Mouse (Mus musculus) adipocyte (in vitro differentiated cells): ENCODE data around the gene Bzw1.
A peak's percentile ranks its signal among the peaks of the same experiment; 100 is the strongest.
"Not testable (repeated sequence)": the region's sequence is repeated elsewhere in the genome, so short reads cannot be mapped to it uniquely, and the experiment has no call there.

Source experiments
- DNase-seq: peaks from one replicate; pipeline ENCODE4 v3.0.0-alpha.2; 2016; ENCODE audit warnings: low spot score

The Bzw1 gene

DNA sequence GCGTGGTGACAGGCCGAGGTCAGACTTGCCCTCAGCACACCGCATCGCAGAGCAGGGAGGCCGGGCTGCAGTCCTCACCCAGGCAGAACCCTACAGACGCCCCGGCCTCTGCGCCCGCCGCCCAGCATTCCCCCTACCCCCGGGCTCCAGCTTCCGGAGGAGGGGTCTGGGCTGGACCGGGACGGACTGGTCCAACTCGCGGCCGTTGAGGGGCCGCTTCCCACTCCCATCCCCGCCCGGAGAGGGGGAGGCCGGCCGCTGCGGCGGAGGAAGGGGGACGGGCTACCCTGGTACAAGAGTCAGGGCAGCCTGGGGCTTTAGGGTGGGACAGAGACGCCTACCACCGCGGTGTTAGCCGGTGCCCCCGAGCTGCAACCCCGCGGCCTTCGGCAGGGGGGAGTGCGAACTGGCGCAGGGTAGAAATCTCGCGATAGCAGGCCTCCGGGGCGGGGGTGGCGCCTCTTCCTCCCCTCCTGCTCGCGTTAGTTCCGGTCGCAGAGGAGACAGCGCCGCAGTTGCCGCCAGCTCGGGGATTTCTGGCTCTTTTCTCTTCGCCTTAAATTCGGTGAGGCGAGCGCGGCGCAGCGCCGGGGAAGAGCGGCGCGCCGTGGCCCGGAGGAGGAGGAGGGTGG, at the start of gene Bzw1:
TSS of gene Bzw1 (plus strand) at position 247 of the 632 bp plus-strand sequence.
- peak; percentile 92 for DNase-seq

DNA sequence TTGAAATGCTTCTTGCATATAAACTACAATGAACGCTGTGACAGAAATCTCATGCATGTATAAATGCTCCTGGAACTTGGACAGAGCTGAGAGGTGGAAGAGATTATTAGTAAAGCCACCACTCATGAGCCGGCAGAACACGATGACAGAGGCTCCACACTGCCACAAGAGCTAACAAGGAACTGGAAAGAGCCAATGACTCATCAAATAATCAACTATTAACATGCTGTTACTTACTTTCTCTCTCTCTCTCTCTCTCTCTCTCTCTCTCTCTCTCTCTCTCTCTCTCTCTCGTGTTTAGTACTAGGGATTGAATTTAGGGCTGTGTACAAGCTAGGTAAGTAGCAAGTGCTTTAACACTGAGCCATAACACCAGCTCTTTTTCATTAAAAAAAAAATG, 48.8 kb upstream of the Bzw1 start:
- DNase-seq = no peak

DNA sequence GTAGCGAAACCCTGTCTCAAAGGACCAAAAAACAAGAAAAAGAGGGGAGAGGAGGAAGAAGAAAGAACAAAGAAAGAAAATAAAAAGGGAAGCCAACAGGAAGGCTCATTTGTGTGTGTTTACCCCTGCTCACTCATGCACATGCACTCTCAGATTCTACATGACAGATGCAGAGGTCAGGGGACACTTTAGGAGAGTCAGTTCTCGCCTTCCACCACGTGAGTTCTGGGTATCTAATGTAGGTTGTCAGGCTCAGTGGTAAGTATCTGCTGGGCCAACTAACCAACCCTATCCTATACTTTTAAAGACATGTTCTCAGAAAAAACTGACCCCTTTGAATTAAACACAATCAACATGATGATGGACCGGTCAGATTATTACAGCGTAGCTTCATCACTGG, 48.1 kb upstream of the Bzw1 start:
- no peak for DNase-seq

DNA sequence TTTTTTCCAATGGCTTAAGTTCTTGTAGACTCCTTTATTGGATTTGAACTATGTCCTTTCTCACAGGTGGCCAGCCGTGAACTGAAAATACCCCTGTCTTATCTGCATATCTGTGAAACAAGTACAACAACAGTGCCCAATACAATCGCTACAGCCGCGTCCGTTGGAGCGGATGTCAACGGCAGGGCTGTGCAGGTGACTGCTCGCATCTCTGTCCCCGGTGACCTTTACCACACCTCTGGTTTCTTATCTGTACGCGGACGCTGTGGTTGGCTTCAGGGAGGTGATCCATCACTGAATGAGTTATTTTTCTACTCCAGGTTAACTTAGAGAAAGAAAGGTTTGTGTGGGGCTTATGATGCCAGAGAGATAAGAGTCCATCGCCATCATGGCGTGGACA, 46.5 kb upstream of the Bzw1 start:
- DNase-seq = no peak

DNA sequence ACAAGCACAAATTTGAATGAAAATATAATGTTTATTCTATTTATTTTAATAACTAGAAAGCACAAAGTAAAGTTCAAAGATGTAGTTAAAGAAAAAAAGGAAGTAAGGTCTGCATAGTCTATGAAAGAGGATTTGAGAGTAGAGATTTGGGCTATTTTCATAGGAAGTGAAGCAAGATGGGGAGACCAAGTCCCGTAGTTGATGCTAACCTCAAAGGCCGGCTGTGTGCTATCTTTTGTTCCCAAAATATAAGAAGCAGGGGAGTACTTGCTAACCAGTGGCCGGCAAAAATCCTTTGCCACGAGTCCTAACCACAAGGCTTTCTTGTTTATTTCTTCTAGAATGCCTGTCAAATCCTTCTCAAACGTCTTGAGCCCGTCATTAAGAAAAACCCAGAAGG, 44.0 kb upstream of the Bzw1 start:
- no peak for DNase-seq

DNA sequence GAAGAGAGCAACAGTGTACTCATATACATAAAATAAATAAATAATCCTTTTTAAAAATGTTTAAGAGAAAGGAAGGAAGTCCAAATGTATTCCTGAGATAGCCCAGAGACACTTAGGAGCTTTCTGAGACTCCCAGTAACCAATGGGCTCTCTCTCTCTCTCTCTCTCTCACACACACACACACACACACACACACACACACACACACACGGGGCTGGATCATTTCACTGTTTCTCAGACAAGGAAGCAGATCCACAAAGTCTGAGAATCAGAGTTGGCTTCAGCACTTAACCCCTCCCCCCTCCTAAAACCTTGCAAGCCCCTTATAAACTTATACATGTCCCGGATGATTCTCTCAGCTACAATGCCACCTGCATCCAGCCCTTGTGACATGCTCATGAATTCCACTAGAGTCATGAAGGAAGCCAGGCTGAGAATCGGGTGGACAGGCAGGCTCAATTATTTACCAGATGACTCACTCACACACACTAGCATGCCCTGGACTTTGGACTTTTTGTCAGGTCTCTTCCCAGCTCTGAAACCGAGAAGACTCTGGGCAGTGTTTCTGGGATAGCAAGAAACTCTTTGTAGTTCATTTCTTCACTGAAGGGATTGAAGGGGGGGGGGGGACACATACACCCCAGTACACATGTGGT, 39.3 kb upstream of the Bzw1 start:
- DNase-seq = peak; percentile 35

DNA sequence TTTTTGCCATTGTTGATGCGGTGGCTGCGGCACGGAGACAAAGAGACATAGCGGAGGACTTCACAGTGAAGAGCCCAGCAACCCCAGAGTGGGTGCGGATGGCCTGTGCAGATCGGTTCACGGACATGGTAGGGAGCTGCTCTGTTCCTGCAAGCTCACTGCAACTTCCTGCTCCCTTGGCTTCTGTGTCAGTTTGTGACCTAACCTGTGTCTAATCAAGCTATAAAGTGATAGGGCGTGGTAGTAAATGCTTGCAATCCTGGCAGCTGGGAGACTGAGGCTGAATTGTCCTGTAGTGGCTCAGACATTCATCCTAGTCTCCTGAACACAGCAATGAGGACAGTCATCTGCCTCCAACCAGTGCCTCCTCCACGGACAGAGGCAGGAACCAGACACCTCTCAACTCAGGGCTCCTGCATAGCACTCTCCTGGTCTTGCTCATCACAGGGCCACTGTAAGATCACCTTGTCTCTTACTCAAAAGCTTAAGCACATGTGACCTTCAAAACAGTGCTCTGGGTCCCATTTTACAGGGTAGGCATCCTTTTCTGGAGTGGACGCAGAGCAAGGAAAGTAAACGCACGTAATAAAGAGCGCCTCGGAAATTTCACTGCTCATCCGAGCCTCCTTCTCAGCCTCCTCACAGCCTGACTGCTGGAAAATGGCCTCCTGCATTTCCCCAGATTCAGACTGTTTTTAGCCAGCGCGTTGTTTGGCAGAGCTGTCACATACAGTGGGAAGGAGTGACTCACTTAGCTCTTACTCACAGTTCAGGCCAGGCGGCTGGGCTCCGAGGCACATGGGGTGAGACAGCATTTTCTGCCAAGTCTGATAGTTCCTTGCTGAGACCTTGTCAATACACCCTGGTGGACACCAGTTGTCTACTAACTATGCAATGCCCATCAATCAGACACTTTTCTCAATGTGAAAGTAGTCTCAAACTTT, 33.5 kb upstream of the Bzw1 start:
- DNase-seq = peak; percentile 94

DNA sequence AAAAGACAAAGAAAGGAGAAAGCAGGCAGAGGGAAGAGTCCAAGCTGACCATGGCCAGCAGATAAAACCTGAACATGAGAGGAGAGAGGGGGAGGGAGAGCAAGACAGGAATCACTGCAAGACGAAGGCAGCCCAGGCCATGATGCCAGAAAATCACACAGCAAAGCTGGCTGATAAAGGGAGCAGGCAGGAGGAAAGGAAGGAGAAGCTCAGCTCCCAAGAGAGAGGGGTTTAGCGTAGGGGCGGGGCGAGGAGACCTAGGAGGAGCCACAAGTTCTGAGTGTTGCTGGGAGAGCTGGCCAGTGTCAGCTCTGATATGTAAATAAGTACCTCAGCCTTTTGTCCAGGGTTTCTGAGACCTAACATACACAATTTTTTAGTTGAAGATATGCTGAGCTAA, 30.4 kb upstream of the Bzw1 start:
- DNase-seq = no peak

DNA sequence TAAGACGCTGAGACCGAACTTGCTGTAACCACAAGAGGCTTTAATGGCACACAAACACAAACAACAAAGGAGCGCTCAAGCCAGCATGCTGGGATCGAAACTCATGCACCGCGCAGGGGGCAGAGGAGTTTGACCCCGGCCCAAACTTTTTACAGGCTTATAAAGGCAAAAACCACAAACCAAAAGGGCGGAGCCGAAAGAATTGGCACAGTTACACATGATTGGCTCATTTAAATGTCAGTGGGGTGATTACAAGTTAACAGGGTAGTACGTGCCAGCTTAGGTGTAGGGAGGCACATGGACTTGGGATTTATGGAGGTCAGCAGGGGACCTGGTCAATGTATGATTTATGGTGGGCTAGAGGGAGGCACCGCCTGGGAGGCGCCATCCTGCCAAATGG, 28.1 kb upstream of the Bzw1 start:
- no peak for DNase-seq

DNA sequence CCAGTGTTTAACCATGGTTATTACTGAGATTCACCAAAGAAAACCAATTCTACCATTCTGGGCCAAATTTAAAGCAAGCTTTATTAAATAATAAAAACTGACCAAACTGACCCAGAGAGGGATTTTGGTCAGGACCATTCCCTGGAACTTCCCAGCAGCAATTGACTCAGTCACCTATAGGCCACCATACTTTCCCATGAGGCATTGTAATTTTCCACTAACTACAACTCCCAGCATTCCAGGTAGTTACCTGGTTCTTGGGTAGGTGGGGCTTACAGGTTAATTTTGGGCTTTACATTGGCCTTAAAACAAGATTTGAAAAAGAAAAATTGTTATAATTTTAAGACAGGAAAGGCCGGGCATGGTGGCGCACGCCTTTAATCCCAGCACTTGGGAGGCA, 26.9 kb upstream of the Bzw1 start:
- no peak for DNase-seq

DNA sequence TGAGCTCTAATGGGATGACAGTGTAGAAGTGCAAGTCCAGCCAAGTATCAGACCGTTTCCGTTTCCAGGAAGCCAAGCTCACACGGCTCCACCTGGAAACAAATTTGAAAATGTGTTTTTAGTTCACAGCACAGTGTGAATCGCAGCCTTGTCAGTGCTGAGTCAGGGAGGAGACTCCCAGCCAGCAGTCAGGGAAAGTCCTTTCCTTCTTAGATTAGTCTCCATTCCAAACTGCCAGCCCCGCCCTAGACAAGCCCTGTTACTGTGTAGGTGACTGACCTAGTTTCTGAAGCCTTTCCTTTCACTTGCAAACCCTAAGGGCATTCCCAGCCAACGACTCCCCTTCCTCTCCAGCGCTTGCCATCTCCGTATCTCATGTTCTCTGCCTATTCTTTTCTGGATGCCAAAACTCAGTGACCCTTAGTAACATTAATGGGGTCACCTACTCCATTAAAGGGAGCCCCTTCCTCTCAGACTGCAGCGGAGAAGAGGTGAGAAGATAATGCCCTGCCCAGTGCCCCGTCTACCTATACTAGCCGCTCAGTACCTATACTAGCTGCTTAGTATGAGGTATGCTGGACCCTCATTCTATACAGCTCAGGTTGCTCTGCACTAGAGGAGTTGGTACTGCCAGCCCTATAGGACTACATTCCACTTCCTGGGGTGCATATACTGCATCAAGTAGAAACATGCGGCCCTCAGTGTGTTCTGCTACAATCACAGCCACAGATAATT, 25.8 kb upstream of the Bzw1 start:
- peak; percentile 22 for DNase-seq

DNA sequence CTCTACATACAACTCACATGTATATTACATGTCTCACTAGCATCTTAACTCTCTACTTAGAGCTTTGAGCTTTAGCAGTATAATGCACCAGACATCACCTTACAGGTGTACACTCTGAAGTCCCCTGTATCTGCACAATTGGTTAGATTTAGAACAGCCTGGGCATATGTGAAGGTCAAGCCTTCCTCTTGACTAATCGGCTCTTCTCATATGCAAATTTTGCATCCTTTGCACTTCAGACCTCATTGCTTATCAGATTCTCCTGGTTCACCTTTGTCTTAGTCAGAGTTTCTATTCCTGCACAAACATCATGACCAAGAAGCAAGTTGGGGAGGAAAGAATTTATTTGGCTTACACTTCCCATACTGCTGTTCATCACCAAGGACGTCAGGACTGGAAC, 23.0 kb upstream of the Bzw1 start:
- DNase-seq = no peak

DNA sequence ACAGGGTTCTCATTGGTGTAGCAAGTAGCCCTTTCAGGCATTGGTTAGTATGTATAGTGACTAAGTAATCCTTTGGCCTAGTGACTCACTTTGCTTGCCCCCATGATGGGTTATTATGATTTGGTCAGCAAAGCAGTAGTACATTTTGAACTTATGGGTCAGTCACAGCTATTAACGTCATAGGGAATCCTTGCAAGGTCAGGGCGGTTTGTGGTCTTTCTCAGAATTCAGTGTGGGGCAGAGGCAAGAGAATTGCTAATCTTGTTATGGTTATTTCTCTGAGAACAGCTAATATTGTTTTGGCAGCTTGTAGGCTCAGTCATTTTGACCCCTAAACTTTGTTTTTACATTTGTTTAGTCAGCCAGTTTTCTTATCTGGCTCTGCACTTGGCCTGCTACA, 18.4 kb upstream of the Bzw1 start:
- not testable (repeated sequence) for DNase-seq

DNA sequence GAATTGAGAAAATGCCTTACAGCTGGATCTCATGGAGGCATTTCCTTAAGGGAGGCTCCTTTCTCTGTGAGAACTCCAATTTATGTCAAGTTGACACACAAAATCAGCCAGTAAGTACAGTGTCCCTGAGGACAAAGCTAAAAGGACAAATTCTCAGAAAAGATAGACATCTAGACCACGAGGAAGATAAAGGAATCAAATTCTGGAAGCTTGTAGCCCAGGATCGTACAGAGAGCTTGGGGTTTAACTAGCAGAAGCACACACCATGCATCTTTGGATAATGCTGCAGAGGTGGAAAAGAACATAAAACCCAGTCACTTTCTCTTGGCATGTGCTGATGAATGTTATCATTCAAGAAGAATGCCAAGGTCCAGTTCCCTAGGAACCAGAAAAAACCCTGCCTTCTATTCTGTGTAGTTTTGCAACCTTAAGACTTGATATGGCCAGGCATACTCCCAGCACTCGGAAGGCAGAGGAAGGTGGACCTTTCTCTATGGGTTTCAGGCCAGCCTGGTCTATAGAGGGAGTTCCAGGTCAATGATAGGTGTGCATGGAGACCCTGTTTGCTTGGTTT, 17.0 kb upstream of the Bzw1 start:
- no peak for DNase-seq

DNA sequence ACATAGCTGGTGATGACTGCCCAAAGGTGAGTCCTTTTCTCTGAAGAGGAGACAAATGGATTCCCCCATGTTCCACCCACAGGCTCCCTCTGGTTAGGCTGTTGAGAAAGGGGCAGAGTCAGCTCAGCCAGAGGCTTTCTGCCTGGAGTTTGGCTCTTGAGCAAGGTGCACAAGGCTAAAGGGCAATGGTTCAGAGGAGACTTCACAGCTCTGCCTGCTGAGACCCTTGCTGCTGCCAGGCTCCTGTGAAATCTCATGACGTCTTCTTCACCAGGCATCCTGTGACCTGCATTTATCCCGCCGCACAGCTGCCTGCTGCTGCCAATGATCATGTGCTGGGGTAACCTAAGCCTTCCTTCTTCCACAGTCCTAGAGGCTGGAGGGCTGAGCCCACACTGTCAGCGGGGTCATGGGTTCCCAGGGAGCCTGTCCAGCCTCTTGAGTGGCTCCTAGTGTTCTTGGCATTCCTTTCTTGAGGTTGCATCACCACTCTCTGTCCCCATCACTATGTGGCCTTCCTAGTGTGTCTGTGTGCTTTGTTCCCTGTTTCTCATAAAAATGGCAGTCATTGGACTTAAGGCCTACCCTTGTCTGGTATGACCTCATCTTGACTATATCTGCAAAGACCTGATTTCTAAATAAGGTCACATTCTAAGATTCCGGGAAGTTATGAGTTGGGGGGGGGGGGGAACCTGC, 10.0 kb upstream of the Bzw1 start:
- peak; percentile 94 for DNase-seq

DNA sequence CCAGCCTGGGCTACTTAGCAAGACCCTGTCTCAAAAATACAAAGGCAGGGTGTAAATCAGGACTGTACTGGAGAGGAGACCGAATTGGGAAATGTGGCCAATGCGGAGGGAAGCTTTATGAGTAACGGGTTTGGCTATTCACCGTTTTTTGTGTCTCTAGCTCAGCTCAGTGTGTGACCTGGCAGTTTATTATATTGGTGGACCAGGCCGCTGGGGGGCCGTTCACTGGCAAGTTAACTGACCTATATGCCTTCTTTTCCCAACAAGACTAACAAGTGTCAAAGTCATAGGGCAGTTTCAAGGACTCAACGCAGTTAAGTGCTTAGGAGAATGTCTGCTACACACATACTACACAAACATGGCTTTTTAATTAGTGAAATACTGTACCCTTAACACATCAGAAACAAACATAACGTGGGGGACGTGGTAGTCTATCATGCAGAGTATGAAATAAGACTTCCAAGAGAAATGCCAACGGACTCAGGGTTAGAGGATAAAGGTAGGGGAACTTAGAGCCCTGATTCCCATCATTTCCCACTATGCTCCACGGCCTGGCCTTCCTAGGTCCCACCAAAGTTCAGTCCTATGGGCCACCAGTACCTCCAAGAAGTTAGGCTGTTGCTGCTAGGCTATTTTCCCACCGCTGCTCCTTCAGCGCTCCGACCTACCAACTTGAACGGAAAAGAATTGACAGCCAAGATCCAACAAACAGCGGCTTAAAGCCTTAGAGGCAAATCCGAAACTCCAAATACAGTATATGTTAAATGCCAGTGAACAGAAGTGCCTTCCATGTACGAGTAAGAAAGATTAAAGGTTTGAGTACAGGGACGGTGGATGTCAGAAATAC, 1.1 kb upstream of the Bzw1 start:
- DNase-seq = peak; percentile 41

DNA sequence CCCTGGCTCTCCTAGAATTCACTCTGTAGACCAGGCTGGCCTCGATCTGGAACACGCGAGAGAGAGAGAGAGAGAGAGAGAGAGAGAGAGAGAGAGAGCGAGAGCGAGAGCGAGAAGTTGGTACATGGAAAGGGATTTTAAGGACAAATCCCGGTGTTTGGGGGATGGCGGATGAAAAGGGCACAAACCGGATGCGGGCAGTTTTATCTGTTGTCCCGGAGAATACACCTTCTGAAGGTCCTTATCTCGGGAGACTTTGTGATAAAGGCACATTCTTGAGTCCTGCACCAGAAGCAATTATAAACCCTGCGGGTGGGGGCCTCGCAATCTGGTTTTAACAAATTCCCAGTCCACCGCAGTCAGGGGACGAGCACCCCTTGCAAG, 438 bp upstream of the Bzw1 start:
- DNase-seq = peak; percentile 60

DNA sequence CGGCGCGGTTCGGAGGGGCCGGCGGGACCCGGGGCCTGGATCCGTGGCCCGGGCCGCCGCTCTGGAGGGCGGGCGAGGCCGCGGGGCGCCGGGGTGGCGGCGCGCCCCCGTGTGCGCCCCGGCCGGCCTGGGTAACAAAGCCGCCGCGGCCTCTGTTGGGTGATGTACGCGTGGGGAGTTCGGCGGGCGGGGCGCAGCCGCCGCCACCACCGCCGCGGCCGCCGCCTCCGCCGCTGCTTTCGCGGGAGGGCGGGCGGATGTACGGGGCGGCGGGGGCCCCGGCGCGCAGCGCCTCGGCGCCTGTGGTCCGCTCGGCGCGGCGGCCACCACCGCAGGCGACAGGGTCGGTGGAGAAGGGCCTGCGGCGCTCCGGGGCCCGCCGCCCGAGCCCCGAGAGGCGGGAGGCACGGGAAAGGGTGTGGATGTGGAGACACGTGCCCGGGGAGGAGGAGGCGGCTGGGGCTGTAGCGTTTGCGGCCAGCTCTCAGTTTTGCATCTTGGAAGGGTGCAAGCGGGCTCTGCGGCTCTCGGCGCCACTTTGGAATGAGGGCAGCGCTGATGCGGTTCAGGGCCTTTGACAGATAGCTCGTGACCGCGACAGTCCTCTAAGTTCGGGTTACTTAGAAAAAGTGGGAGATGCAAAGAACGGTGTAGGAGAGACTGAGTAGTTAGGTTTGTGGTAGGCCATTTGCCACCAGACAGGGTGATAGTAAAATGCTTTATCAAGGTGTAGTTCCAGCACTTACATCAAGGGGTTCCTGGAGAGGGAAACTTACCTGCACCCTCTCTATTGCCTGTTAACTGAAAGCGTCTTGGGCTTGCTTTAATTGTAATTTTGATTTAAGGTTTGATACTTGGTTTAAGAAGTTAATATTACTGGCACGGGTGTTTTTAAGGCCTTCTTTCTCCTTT, 842 bp downstream of the Bzw1 start:
- peak; percentile 46 for DNase-seq

DNA sequence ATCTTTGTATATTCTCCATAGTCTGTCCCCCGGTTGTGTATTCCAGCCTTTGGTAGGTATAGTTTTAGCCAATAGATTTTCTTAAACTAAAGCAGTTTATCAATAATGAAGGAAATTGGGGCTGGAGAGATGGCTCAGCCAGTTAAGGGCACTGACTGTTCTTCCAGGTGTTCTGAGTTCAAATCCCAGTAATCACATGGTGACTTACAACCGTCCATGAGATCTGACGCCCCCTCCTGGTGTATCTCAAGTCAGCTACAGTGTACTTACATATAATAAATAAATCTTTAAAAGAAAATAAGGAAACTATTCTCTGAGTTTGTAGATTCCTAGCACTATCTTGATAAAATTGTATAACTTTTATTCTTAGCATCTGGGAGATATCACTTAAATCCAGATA, 2.6 kb downstream of the Bzw1 start:
- DNase-seq = no peak
